Mouse (Mus musculus) thymus, postnatal 10 days (tissue): Measurements from ENCODE around the gene Zmiz1.

Source experiments
- DNase-seq, 2 experiments: peaks; one replicate each; pipeline ENCODE4 v3.0.0; 2021; ENCODE audit warnings: low spot score in 2 of 2

Zmiz1 gene

DNA sequence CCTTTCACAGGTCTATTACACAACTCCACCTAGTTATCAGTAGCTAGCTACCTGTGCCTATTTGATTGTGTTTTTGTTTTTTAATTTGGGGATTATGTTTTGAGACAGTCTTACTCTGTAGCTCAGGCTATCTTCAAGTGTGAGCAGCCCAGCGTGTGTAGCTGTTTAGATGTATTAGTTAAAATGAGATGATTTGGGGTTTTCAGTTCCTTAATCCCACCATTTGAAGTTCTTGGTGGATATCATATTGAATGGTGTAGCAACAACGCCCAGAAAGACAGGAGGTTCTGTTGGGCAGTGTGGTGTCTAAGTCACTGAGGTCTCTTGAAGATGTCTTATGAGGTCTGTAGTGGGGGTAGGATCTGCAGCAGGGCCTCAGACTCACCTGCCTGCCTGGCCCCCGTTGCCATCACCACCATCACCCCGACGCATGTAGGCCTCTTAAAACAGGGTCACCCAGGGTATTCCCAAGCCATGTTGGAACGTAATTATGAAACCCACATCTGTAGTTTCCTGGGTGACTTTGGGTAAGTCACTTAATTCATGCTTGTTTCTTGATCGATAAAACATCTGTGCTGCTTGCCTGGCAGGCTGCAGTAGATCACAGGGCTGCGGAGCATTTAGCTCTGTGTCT, 155.1 kb downstream of the Zmiz1 start:
- no peak for DNase-seq

DNA sequence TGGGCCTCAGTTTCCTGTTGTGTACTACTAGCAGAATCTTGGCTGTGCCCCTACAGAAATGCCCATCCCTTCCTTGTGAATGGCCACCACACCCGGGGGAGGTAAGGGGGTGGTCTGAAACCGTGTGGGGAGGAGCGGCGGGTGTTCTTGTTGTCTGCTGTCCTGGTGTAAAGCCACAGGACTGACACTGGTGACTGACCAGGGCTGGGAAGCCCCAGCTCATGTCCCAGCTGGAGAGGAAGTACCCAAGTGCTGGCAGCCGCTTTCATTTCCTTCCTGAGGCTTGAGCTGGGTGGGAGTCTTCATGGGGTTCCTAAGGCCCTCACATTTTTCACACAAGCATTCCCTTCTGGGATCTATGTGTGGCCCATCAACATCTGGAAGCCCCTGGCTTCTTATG, 155.7 kb downstream of the Zmiz1 start:
- no peak for DNase-seq

DNA sequence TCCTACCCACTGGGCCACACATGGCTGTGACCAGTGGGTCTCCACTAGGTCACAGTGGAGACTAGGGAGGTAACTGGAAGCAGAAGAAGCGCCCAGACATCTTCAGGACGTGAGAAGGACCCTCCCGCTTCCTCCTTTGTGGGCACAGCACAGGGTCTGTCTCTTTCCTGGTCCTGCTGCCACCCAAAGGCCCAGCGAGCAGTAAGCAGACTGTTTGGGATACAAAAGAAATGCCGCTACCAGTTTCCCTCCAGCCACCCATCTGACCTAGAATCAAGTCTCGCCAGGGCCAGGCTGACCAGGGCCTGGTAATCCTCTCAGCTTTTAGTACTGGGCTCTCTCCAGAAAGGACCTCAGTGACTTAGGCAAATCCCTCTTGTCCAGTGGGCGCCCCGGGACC, 156.6 kb downstream of the Zmiz1 start:
- no peak for DNase-seq

DNA sequence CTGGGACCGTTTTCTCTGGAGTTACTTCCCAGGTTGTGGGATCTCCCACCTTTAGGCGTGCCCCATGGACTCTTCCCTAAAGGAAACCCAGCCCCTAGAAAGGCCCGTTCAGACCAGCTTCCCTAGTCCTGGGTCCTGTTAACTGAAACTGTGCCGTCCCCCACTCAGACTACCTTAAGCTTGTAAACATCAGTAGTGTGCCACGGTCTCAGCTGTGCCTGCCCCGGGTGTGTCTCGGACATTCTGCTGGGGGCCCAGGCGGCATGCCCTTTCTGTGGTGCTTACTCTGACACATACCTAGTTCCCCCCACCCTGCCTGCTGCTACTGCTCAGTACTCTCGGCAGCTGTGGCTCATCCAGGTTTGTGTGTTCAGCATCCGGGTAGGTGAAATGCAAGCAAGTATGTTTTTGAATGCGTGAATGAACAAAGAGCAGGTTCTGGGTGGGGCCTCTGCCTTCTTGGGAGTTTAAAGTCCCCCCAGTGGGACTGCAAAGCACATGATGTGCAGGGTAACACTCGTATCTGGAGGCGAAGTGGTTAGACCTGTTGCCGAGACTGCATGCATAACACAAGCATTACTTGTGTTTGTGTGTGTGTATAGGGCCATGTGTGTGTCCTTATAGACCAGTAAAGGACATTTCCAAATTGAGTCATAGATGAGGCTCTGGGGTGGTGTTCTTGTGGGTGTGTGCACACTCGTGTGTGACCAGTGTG, 157.2 kb downstream of the Zmiz1 start:
- no peak for DNase-seq

DNA sequence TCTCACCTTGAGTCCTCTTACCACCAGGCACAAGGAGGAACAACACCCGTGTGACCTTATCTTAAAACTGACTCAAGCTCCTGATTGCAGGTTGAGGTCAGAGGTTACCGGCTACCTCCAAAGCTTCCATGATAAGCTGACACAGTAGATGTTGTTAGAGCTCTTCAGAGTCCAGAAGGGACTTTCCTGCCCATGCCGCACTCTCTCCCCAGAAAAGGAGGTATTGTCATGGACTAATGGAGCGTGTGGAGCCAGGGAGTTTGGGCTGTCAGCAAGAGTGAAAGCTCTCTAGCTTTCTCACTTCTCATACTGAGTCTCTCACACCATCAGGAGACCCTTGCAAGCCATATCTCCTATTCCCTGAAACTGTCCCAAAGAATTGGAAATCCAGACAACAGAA, 158.3 kb downstream of the Zmiz1 start:
- DNase-seq, result no peak

DNA sequence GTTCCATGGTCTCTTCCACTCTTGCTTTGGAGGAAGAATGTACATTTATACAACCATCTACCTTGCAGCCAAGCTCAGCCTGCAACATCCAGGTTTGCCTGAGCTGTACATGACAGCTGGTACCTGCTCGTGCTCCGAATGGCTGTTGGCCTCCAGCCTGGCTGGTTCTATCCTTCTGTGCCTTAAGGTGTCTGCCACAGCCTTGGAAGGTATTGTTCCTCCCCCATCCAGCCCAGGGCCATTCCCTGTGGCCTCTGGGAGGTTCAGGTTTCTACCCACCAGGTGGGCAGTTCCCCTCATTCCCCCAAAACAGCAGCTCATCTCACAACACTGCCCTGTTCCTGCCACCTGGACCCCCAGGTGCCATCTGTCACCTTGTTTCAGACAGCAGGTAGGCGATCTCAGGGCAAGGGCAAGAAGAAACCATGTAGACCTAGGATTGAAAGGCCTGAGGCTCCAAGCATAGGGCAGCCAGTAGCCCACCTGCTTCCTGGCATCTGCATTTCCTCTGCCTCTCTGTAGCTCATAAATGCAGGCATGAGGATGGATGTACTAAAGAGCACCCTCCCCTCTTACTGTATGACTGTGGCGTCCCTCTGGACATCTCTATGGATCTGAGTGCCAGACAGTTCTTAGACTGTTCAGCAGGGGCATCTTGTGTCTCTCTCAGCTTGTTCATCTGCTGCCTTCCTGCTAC, 160.2 kb downstream of the Zmiz1 start:
- no peak for DNase-seq

DNA sequence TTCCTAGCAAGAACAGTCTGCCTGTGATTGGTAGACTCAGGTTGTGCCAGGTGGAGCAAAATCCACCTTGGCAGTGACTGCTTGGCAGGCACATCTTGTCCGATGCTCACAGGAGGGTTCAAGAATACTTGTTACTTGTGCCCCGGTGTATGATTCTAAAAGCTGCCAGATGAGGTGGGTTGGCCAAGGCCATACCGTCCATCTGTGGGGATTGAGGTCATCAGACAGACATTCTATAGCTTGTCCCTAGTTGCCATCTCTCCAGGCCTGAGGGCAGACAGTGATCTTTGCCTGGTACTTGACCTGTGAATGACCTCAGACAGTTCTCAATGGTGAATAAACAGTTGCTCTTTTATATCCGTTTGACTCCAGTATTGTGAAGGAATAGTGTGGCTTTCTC, 161.8 kb downstream of the Zmiz1 start:
- DNase-seq, result no peak

DNA sequence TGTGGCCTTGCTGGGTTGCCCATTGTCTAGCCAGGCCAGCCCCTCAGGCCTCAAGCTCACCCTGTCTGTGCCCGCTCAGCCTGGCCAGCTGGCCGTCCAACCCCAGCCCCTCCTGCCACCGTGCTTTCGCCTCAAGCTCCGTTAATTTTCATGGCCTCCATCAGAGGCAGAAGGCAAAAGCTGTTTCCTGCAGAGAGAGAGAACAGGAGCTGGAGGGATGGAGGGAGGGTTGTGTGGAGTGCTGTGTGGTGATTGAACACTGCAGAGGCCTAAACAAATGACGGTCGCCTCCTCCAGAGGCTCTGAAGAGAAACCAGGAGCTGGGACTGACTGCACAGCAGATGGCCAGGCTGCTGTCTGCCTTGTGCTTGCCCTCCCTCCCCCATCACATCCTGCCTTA, 164.7 kb downstream of the Zmiz1 start:
- no peak for DNase-seq

DNA sequence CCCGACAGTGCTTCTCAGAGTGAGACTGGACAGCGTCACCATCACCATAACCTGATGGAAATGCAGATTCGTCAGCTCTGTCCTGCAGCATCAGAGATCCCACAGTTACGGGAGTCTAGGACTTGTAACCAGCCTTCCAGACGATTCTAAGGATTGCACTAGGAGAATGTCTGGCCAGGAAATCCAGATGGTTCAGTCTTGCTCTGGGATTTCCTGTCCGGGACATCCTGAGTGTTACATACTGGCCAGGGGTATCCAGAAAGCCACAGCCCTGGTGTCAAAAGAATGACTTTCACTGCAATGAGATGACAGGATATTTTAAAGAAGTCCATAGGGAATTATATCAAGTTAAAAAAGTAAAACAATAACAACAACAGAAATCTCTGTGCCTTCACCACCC, 165.7 kb downstream of the Zmiz1 start:
- no peak for DNase-seq

DNA sequence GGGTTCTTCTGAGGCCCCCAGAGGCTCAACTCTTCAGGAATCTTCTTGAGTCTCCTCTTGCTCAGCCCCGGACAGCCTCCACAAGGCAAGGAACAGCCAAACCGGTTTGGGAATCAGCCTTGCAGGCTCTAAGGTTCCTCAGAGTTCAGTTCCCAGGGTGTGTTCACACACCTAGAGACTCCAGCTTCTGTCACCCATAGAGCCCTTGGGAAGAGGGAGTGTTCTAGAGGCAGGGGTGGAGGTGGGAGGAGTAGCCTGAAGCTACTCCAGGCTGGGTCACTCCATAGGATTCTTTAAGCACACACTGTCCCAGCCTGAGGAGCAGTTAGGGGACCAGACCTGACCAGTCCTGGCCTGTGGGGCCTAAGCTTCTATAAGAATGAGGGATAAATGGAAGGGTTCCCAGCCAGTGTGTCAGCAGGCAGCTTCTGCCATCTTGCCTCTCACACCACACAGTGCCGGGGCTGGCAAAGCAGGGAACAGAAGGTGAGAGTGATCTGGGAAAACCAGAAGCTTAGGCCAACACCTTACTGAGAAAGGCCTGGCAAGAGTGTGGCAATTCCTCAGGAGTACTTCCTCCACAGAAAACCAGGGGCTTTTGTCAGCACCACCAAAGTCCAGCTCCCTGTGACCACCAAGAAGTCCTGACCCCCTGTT, 168.7 kb downstream of the Zmiz1 start:
- no peak for DNase-seq

DNA sequence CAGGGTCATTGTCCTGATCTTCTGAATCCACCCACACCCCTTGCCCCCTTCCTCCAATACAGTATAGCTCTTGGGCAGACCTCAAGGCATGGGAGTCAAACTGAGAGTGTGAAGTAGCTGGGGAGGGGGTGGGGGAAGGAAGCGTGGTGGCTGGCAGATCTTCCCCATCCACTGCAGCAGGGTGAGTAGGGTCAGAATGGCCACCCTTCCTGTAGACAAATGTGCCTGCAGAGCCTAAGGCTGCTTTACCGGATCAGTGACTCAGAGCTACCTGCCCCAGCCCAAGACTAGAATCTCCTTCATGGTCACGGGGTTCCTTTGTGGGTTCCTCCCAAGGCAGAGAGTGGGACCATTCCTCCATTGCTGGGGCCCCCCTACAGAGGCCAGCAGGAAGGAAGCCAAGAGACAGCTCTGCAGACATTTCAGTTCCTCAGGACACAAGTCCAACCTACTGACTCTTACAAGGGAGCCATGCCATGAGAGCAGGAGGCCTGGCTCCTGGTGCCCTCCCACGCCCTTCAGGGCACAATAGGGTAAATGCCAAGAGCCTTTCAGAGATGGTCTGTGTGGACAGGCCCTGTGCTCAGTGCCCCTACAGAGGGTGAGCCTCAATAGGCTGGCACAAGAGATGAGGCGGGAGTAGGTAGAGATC, 169.6 kb downstream of the Zmiz1 start:
- DNase-seq, result no peak

DNA sequence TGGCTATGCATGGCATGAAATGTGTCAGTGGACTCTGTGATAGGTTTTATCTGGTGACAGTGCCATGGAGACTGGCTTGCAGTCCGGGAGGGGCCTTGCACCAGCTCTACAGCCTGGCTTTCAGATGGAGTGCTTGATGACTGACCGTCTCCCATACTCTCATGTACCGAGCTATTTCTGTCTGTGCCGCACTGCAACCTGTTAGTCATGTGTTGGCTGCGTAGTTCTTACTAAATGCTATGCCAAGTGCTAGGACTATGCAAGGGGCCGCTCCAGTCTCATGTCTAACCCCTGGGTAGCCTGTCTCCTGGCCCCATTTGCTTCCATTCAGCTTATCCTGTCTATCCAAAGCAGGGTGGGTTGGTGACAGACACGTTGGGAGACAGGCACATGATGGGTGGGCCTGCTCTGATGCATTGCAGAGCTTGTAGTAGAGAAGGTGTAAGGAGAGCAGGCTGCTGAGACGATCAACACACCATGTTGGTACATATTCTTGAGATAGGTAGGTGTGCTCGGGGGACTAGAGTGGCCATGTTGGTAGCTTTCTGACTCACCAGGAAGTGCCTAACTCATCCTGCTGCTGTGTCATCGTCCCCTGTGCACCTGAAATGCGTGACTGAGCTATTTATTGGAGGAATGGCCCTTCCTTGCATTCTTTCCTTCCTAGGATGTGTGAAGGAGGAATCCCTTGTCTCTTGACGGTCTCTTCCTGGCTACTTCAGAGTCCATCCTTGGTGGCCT, 171.1 kb downstream of the Zmiz1 start:
- no peak for DNase-seq

DNA sequence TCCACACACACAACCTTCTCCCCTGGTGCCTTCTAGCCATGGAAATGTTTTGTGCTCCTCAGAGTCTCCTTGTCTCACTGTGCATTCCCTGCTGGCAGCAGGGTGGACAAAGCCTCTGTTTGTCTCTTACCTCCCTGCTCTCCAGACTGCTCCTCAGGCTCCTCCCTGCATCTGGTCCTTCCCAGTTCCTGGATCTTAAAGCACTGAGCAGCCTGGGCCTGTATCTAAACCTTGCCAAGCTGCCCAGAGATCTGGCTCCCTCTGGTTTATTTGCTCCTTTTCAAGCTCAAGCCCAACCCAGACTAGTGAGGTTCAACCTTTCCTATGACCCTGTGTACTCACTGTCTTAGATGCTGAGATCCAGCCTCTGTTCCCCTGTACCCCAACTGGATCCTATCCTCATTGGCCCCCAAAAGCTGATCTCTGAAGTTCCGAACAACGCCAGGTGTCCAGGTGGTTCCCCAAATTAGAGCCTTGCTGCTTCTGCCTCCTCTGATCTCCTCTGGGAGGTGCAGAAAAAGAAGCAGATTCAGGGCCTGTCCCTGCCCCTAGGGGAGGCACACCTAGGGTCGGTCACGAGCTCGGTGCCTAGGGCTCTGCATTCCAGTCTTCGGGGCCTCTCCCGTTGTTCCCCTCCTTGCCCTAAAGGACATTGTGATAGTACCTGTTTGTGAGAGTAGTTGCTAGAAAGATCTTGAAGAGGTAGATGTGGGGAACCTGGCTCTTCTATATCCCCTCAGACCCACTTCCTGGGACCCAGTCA, 171.8 kb downstream of the Zmiz1 start:
- no peak for DNase-seq

DNA sequence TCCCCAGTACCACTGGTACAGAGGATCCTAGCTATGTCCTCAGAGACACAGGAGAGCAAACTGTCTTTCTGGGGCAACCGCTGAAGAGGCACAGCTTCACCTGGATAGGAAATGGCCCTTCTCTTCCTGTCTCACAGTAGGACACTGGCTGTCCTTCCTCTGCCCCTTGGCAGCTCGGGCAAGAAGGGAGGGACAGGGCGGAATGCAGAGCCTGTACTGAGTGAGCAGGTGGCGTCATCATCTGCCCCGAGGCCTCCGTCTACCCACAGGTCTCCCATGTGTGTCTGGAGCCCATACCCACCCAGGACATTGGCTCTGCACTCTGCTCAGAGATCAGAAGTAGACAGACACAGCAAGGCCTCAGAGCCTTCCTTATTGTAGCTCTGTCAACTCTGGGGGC, 172.5 kb downstream of the Zmiz1 start:
- DNase-seq, result no peak

DNA sequence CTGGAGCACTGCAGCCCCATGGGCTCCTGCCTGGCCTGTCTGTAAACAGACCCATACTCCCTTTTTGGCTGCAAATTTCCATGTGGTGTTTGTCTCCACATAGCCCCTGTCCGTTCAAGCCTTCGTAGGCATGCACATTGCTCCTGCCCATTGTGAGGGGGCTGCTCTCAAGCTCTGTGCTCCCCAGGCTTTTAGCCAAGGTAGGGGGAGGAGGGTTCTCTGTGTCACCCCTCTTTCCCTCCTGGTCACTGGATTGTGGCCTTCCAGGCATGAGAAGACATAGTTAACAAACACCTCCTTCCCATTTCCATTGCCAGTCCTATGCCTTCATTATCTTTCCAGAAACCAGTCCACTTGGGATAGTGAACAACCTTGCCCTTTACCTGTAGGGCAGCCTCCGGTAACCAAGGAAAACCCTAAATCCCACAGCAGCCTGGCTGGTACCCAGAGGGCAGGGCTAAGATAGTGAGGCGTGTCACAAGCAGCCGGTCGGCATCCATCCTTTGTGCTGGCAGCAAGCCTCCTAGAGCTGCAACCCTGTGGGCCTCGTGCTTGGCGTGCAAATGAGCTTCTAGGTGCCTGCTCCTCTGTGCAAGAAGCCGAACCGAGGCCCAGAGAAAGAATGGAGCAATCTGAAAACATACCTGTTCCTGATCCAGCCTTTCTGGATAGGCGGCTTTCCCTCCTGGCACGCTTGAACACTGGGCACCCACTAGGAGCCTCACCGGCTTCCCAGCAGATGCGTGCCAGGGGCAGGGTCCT, 174.7 kb downstream of the Zmiz1 start:
- no peak for DNase-seq

DNA sequence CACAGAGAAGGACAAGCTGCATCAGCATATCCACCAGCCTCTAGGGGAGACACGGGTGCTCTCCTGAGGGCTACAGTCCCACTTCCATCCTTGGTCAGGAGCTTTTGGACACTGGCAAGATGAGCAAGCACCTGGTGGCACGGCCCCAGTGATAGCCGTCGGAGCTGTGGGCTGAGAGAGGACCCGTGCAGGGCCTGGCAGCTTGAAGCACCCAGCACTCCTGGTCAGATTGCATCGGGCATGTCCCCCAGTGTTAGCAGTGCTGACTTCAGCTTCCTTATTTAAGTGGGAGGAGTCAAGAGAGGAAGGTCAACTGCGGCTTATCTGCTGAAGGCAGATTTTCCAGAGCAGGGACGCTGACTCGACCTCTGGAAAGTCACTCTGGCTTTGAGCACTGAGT, 175.3 kb downstream of the Zmiz1 start:
- DNase-seq, result no peak

DNA sequence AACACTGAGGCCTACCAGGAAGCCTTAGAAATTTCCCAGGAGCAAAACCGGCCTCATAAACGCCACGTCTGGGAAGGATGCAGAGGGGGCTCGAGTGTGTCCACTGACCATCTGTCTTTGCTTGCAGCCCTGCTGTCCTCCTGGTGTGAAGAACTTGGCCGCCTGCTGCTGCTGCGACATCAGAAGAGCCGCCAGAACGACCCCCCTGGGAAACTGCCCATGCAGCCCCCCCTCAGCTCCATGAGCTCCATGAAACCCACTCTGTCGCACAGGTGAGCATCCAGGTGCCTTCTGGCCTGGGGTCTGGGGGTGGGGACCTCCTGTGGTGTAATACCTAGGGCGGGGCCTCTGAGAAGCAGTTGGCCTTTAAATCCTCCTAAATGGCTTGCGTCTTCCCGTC, 176.8 kb downstream of the Zmiz1 start:
- DNase-seq, result no peak

DNA sequence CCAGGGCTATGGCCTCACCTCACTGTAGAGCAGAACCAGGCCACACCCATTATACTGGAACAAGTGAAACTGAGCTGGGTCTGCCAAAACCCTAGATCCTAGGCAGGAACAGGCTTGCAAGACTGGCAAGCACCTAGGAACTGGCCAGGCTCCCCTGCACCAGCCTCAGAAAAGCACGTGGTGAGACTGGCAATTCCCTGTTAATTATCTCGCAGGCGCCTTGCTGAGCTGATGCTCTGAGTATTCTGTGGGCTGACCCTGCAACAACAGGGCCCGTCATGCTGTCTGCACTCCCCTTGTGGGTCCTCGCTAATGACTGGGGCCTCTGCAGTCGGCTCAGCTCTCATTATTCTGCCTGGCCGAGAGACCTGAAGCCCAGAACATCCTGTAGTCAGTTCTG, 177.3 kb downstream of the Zmiz1 start:
- no peak for DNase-seq

DNA sequence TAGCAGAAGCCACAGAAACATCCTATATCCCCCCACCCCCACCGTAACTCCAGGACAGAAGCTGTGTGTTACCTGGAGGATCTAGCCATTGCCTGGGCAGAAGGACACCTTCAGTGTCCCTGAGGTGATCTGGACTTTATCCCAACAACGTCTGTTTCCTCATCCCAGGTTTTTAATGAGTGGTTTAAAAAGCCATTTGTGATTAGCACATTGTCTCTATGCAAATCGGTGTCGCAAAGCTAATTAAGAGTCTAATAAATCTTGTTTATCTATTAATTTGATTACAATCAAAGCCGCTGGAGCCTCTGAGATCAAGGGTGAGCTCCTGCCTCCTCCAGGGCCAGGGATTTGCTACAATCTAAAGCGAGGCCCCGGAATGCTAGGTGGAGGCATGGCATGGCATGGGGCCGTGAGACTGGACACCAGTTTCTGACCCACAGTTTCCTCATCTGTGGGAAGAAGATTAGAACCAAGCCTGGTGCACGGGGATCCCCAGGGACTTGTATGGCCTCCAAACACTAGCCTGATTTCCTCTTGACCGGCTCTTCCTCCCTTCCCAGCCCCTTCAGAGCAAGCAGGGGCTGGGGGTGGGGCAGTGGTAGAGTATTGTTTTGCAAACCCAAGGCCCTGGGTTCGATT, 180.3 kb downstream of the Zmiz1 start:
- DNase-seq, result no peak

DNA sequence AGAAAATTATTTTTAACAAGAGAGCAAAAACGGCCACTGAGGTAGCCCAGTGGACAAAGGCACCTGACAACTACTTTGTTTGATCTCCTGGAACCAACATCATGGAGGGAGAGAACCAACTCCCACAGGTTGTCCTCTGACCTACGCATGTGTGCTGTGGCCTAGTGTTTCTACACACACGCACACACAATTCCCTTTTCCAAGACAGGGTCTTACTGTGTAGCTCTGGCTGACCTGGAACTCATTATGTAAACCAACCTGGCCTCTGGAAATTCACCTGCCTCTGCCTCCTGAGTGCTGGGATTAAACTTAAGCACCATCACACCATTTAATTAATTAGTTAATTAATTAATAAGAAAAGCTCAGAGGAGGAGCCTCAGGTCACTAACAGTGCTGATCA, 181.0 kb downstream of the Zmiz1 start:
- no peak for DNase-seq
